Mouse (Mus musculus): Measurements from ENCODE around the gene Fam166a.

The Fam166a gene

GRCm38 (mm10) chr2:25185625-25186574, 32.6 kb upstream of the Fam166a start:
- no peak for DNase-seq (ENCODE audit: low read depth, low spot score)

DNA sequence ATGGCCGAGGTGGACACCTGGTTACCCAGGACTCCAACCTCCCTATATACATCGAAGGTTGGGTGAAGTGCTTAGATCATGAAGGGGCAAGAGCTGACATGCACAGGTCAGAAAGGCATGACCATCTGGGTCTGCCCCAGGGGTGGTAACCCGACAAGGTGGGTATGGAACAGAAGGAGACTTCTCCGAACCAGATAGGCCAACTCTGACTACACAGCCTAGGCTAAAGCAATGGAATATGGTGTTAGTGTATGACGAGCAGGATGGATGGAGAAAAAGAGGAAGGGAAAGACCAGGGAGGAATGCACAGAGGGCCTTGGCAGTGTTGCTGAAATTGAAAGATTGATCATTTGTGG, 32.0 kb upstream of the Fam166a start:
- DNase-seq (ENCODE audit: low read depth, low spot score): no peak

GRCm38 (mm10) chr2:25187841-25188240, 30.7 kb upstream of the Fam166a start:
- DNase-seq (ENCODE audit: low read depth, low spot score): no peak

GRCm38 (mm10) chr2:25193330-25193770, 25.2 kb upstream of the Fam166a start:
- DNase-seq (ENCODE audit: low read depth, low spot score): peak; percentile 63

DNA sequence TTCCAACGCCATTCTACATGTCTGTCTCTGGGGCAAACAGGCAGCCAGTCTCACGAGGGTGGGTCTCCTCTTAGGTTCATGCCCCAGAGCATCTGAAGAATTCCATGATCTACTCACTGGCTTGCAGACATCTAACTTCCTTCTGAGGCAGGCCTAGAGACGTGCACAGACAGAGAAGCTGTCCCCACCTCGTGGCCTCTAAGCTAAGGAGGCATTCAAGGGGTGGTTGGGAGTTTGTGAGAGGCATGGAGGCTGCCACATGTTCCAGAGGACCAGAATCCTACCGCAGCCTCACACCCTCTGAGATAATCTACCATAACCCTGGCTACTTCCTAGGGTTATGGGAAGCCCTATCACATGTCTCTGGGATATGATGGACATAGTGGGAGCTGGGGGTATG, 24.5 kb upstream of the Fam166a start:
- no peak for DNase-seq (ENCODE audit: low read depth, low spot score)

- DNase-seq (ENCODE audit: low read depth, low spot score): no peak
These were observed 23.9 kb upstream of the Fam166a start for GRCm38 (mm10) chr2:25194486-25195171.

GRCm38 (mm10) chr2:25195211-25196156, 23.1 kb upstream of the Fam166a start:
- DNase-seq (ENCODE audit: low read depth, low spot score): no peak

DNA sequence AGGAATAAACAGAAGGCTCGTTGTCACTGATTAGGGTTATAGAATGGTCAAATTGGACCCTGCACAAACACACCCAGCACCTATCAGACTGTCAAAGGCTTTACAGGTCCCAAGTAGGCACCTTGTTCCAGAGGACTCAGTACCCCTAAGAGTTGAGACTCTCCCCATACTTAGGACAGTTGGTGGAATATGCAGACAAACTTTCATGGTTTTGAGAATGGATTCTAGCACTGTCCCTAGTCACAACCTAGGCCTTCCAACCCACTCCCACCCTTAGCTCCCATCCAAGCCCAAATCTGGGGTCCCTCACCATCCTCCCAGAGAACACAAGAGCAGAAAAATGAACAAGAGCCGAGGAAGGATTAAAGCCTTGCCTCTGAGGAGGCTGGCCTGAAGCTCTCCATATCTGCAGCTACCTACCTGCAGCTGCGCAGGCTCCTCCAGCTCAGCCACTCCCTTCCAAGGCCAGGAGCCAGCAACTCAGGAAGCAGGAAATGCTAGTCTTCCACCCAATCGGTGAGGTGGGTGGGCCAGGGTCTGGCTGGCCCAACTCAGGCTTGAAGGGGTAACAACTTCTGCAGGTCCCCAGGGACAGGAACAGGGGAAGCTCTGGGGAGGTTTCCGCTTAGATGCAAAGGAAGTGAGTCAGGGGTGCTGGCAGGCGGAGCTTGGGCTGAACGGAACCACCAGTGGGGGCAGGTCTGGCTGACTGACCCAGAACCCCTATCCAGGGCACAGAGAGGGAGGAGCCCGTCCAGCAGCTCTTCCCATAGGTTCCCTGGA, 22.2 kb upstream of the Fam166a start, which contains the start of gene Tor4a:
TSS of gene Tor4a (minus strand) at position 715 of the 783 bp plus-strand sequence.
- DNase-seq (ENCODE audit: low read depth, low spot score): no peak

DNA sequence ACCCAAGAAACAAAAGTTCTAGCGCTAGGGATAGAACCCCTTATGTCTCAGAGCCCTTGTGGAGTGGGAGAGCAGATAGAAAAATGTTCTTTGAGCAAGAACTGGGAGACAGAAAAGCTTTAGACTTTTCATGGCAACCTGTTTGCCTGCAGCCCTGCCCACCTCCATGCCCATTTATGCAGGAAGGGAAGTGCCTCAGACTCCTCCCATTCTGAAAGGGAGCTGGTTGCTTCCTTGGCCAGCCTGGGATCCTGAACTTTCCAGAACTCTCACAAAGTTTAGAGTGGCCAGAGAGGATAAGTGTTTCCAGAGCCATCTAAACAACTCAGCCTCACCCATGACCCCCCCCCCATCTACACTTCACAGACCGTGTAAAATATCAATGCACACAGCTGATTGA, 21.4 kb upstream of the Fam166a start:
- DNase-seq (ENCODE audit: low read depth, low spot score): no peak

- DNase-seq (ENCODE audit: low read depth, low spot score): no peak
These were observed 20.6 kb upstream of the Fam166a start for GRCm38 (mm10) chr2:25197946-25198345.

GRCm38 (mm10) chr2:25200631-25201030, 17.9 kb upstream of the Fam166a start:
- DNase-seq (ENCODE audit: low read depth, low spot score): no peak

DNA sequence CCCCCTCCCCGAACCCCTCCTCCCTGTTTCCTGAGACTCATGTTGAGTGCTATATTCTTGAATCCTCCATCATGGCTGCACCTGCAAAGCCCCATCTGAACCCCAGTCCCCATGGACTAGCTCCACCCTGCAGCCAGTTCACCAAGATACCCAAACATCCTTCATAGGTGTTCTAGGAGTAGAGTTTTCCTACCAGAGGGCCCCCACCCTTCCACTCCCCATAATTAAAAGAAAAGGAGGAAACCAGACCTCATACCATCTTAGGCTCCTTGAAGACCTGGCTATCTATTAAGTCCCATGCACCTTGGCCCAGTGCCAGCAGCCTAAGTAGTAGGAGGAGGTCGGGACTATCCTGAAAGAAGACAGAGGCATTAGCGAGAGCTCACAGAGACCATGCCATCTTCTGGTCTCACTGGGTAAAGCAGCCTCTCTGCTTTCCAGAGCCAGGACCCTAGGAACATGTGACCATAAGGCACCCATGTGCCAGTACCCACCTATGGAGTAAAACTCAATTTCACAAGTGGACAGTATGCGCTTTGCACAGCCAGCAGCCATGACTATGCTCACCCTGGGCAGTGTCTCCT, 14.8 kb upstream of the Fam166a start:
- no peak for DNase-seq (ENCODE audit: low read depth, low spot score)

DNA sequence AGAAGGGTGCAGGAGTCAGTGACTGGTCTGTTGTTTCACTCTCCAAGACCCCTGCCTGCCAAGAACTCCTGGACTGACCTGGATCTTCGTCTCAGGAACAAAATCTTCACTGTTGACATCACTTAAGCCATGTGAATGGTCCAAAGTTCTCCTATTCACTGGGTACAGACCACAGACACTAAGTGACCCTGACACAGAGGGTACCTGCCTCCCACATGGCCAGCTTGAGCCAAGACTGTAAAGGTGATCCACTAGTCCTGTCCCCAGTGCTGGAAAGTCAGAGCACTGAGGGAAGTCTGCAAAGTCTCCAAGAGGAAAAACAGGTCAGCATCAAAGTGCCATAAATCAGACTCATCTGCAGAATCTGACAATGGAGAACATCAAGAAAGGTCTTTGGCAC, 11.0 kb upstream of the Fam166a start:
- DNase-seq (ENCODE audit: low read depth, low spot score): no peak

GRCm38 (mm10) chr2:25210686-25211085, 7.9 kb upstream of the Fam166a start:
- DNase-seq (ENCODE audit: low read depth, low spot score): no peak

- peak; percentile 64 for DNase-seq (ENCODE audit: low read depth, low spot score)
These were observed 7.3 kb upstream of the Fam166a start, which contains the start of gene Nelfb for GRCm38 (mm10) chr2:25211121-25211670. TSS of gene Nelfb (minus strand) at chr2:25211489.

DNA sequence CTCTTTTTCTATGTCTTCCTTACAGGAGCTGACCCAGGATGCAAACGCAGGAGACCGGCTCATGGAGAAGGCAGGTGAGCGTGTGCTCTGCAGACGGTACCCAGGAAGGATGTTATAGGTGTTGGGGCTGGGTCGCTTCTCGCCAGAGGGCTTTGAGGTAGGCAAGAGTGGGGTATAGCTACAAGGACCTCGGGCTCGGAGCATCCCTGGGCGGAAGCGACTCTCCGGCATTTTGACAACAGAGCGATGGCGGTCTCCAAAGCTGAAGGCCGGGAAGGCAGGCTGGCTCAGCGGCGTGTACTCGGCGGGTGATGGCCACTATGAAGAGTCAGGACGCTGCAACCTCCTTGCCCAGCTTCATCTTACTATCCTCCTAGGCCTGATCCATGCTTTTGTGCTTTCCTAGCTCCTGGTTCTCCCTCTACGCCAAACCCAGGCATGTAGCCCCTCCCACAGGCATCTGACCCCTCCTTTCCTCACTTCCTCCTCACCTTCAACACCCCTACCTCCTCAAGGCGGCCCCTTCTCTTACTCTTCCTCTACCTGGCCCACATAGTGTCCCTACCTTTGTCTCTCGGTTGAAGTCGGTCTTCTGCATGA, 5.2 kb upstream of the Fam166a start:
- DNase-seq (ENCODE audit: low read depth, low spot score): no peak

- no peak for DNase-seq (ENCODE audit: low read depth, low spot score)
These were observed 4.1 kb upstream of the Fam166a start, which contains the start of gene Stpg3 for GRCm38 (mm10) chr2:25214444-25214843. TSS of gene Stpg3 (minus strand) at chr2:25214637.

DNA sequence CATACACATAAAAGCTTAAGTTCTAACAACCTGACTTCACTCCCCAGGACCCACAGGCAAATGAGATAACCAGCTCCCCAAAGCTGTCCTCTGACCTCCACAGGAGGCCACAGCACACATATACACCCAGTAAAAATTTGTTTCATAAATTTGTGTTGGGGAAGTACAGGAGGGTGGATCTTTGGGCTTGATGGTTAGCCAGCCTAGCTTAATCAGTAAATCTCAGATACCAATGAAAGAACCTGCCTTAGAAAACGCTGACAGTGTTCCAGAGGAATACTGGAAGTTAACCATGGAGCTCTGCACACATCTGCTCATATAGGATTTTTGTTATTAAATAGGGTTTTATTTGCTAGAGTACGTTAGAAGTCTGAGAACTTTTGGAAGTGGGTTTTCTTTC, 879 bp upstream of the Fam166a start:
- no peak for DNase-seq (ENCODE audit: low read depth, low spot score)

DNA sequence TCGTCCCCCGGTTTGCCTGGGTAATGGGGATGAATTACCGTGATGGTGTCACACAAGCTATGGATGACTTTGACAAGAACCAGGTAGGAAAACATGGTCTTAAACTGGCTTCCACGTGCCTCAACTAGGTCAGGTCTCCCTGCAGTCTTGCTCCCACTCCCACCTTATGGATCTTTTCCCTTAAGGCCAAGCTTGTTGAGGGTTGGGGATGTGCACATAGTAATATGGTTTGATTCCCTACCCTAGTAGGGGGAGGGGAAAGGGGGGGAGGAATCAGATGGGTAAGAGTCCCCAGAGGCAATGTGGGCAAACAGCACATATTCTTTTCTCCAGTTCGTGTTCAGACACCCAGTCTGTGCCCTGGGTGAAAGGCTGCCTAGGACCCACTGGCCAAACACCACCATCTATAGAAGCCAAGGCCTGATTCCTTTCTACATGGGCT, 2.8 kb downstream of the Fam166a start:
- no peak for DNase-seq (ENCODE audit: low read depth, low spot score)
